Mouse (Mus musculus): ENCODE data around the gene Lexm. TPM values are rescaled to one million over a fixed set of nuclear protein-coding genes. Genes with fewer than 3 reads are reported as not detected.

The Lexm gene
- polyA plus RNA-seq, 1 experiment from 2014 or later: not detected

DNA sequence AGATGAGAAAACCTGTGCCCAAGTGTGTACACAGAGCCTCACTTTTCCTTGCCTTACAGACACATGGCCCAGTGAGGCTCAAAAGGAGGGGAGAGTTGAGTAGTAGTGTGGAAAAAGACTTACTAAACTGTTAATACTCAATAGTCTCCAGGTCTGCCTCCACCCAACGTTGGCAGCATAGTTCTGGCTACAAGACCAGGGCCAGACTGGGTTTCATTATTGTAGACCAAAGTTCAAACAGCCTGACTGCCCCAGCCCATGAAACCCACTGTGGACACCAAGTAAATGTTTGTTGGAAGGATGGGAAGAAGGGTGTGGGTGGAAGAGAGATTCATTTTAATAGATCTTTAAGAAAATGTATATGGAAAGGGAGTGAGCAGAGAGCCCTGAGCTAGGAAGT lies 70.1 kb downstream of the Lexm start:
- Histone ChIP-seq H3K9me3 (ENCODE audit: low read length) (no peaks in the 10 kb centered on the region), H3K4me1 (ENCODE audit: insufficient read depth, low read depth, low read length) (no peaks in the 10 kb centered on the region), H3K4me2 (replicated peaks; ENCODE audit: low read depth, low read length) (no peak overlapping the region), H3K36me3 (ENCODE audit: insufficient read depth, low read length) (no peaks in the 10 kb centered on the region), H3K27ac (ENCODE audit: low read length) (no peak overlapping the region), H3K27me3 (replicated peaks; ENCODE audit: insufficient read depth, low read length) (no peaks in the 10 kb centered on the region), H3K9ac (replicated peaks; ENCODE audit: low read depth) (no peak overlapping the region), H3K4me3 (ENCODE audit: low read depth, low read length) (no peak overlapping the region)
- ATAC-seq: no peak
- 84% methylated on average over 1 of the region's 1 CpGs for WGBS
- no peak for TF ChIP-seq EP300 (IDR thresholded peaks at IDR 0.05)
- TF ChIP-seq CTCF (IDR thresholded peaks at IDR 0.05): no peak
- no peak for DNase-seq (ENCODE audit: low spot score)

DNA sequence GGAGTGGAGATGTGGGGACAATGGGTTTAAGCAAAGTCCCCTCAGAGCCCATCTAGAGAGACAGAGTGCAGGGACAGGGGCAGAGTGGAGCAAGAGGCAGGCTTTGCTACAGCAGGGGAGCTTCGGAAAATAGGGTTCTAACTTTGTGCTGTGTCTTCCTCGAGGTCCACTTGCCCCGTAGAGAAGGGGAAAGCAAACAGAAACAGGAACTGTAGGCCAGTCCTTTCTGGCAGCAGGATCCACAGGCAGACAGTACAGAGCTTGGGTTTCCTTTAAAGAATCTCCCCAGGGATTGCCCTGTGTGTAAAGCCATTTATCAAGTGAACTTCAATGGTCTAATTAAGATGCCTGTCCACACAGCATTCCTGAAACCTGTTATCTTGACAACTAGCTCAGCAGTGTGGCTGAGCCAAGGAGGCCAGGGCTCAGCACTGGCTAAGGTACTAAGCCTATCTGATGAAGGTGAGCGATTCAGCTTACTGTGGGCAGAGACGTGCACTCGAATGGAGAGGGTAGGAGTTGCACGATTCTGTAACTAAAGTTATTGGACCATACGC lies 71.1 kb downstream of the Lexm start:
- Histone ChIP-seq H3K27ac (ENCODE audit: low read length) (no peak overlapping the region), H3K4me3 (ENCODE audit: low read depth, low read length) (no peak overlapping the region), H3K4me1 (ENCODE audit: insufficient read depth, low read depth, low read length) (no peaks in the 10 kb centered on the region), H3K27me3 (replicated peaks; ENCODE audit: insufficient read depth, low read length) (no peaks in the 10 kb centered on the region), H3K4me2 (replicated peaks; ENCODE audit: low read depth, low read length) (no peak overlapping the region), H3K9ac (replicated peaks; ENCODE audit: low read depth) (no peak overlapping the region), H3K36me3 (ENCODE audit: insufficient read depth, low read length) (no peaks in the 10 kb centered on the region), H3K9me3 (ENCODE audit: low read length) (no peaks in the 10 kb centered on the region)
- 32% methylated on average over 8 of the region's 8 CpGs for WGBS
- no peak for DNase-seq (ENCODE audit: low spot score)
- no peak for ATAC-seq
- TF ChIP-seq CTCF (IDR thresholded peaks at IDR 0.05) (no peak), EP300 (IDR thresholded peaks at IDR 0.05) (no peak)

GRCm38 (mm10) chr4:106542211-106542610 lies 74.8 kb downstream of the Lexm start:
- no peaks in the 10 kb centered on the region for H3K36me3 ChIP-seq (ENCODE audit: insufficient read depth, low read length)
- 66% methylated on average over 2 of the region's 2 CpGs for WGBS
- no peaks in the 10 kb centered on the region for H3K4me1 ChIP-seq (ENCODE audit: insufficient read depth, low read depth, low read length)
- H3K9me3 ChIP-seq (ENCODE audit: low read length): no peaks in the 10 kb centered on the region
- no peak for ATAC-seq
- H3K4me3 ChIP-seq (ENCODE audit: low read depth, low read length): no peak overlapping the region
- no peaks in the 10 kb centered on the region for H3K27me3 ChIP-seq (replicated peaks; ENCODE audit: insufficient read depth, low read length)
- no peak overlapping the region for H3K27ac ChIP-seq (ENCODE audit: low read length)
- H3K4me2 ChIP-seq (replicated peaks; ENCODE audit: low read depth, low read length): no peak overlapping the region
- DNase-seq (ENCODE audit: low spot score): no peak
- H3K9ac ChIP-seq (replicated peaks; ENCODE audit: low read depth): no peak overlapping the region
- TF ChIP-seq EP300 (IDR thresholded peaks at IDR 0.05): no peak
- TF ChIP-seq CTCF (IDR thresholded peaks at IDR 0.05): no peak

GRCm38 (mm10) chr4:106541491-106541890 lies 75.5 kb downstream of the Lexm start:
- no peak overlapping the region for H3K9ac ChIP-seq (replicated peaks; ENCODE audit: low read depth)
- H3K9me3 ChIP-seq (ENCODE audit: low read length): no peaks in the 10 kb centered on the region
- ATAC-seq: no peak
- 51% methylated on average over 3 of the region's 3 CpGs for WGBS
- H3K4me2 ChIP-seq (replicated peaks; ENCODE audit: low read depth, low read length): no peak overlapping the region
- no peak for DNase-seq (ENCODE audit: low spot score)
- H3K36me3 ChIP-seq (ENCODE audit: insufficient read depth, low read length): no peaks in the 10 kb centered on the region
- no peak overlapping the region for H3K4me3 ChIP-seq (ENCODE audit: low read depth, low read length)
- no peaks in the 10 kb centered on the region for H3K4me1 ChIP-seq (ENCODE audit: insufficient read depth, low read depth, low read length)
- TF ChIP-seq CTCF (IDR thresholded peaks at IDR 0.05) (no peak), EP300 (IDR thresholded peaks at IDR 0.05) (no peak)
- no peaks in the 10 kb centered on the region for H3K27me3 ChIP-seq (replicated peaks; ENCODE audit: insufficient read depth, low read length)
- H3K27ac ChIP-seq (ENCODE audit: low read length): no peak overlapping the region

Other genes starting within 250 kb of the Lexm start
- 0.38 and 0.51 TPM in 2 replicates for gene Pcsk9, start 152.9 kb downstream of the Lexm start, polyA plus RNA-seq (2015; fragmentation: Nextera tagmentation; extraction: Ambion mirVana)
- not detected in 2 replicates for gene Bsnd, start 125.0 kb downstream of the Lexm start, polyA plus RNA-seq (2015; fragmentation: Nextera tagmentation; extraction: Ambion mirVana)
- gene Dhcr24, start 56.2 kb downstream of the Lexm start, polyA plus RNA-seq (2015; fragmentation: Nextera tagmentation; extraction: Ambion mirVana): 5.0 and 5.7 TPM in 2 replicates
- 2.2 and 2.5 TPM in 2 replicates for gene Ttc22, start 5.2 kb upstream of the Lexm start, polyA plus RNA-seq (2015; fragmentation: Nextera tagmentation; extraction: Ambion mirVana)
- gene Pars2, start 33.8 kb upstream of the Lexm start, polyA plus RNA-seq (2015; fragmentation: Nextera tagmentation; extraction: Ambion mirVana): 5.2 and 5.8 TPM in 2 replicates
- 38.8 and 39.0 TPM in 2 replicates for gene Ttc4, start 61.7 kb upstream of the Lexm start, polyA plus RNA-seq (2015; fragmentation: Nextera tagmentation; extraction: Ambion mirVana)
- 0.05 and 0.43 TPM in 2 replicates for gene Mroh7, start 113.7 kb upstream of the Lexm start, polyA plus RNA-seq (2015; fragmentation: Nextera tagmentation; extraction: Ambion mirVana)
- 0.31 and 0.40 TPM in 2 replicates for gene Fam151a, start 116.6 kb upstream of the Lexm start, polyA plus RNA-seq (2015; fragmentation: Nextera tagmentation; extraction: Ambion mirVana)
- gene Acot11, start 187.8 kb upstream of the Lexm start, polyA plus RNA-seq (2015; fragmentation: Nextera tagmentation; extraction: Ambion mirVana): 0.93 and 0.96 TPM in 2 replicates

All from lung, postnatal 0 days (tissue).